ENCODE assay signal across 18 mouse cellular contexts in the genomic region with DNA sequence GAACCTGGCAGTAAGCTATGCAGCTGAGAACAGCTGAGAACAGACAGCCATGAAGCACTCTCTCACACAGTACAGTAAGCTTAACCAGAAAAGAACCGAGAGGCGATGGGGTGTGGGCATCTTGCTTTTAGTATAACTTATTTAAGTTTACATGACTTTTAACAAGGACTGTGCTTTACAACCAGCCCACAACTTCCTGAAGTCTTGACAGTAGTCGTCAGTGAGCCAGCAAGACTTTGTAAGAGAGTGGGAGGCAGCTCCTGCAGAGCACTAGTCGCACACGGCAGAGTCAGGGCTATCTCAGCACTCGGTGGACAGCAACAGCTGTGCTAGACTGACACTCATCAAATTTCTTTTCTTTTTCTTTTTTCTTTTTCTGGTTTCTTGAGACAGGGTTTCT.
"Had no signal": no experiment of that assay in that cellular context is flagged by ENCODE, and none has a peak within 500 bp of the region (broad histone marks: within the 10 kb centered on the region; RNA-seq: fewer than 3 reads in every experiment).

No protein-coding gene starts in this region.

- H3K4me2 ChIP-seq: liver, embryonic 11.5 days; liver, embryonic 15.5 days; midbrain, embryonic 11.5 days; midbrain, embryonic 15.5 days; neural tube, embryonic 13.5 days had no signal

- H3K4me1 ChIP-seq: liver, embryonic 15.5 days had no signal

- ATAC-seq: lung, postnatal 0 days; midbrain, embryonic 15.5 days had no signal

- H3K4me3 ChIP-seq: layer of hippocampus, adult 2 months; limb, embryonic 10.5 days; liver, embryonic 15.5 days; midbrain, embryonic 15.5 days; neural tube, embryonic 13.5 days had no signal

- H3K9me3 ChIP-seq: limb, embryonic 10.5 days; liver, embryonic 15.5 days; midbrain, embryonic 15.5 days; neural tube, embryonic 13.5 days had no signal

- H3K27ac ChIP-seq: kidney, postnatal 0 days; layer of hippocampus, adult 2 months; limb, embryonic 10.5 days; liver, embryonic 15.5 days; midbrain, embryonic 15.5 days; neural tube, embryonic 13.5 days had no signal

- H3K27me3 ChIP-seq: liver, embryonic 15.5 days; midbrain, embryonic 15.5 days; neural tube, embryonic 13.5 days had no signal

- H3K9ac ChIP-seq: liver, embryonic 15.5 days; midbrain, embryonic 15.5 days; neural tube, embryonic 13.5 days had no signal

- DNase-seq: kidney, adult 8-10 months; kidney, postnatal 36 days; lung, adult 2 months; lung, postnatal 4 days; retina, postnatal 1 day; right cerebral cortex, postnatal 4 days; spleen, adult 18-20 months; thymus, adult 2 months; thymus, postnatal 25 days had no signal

- H3K36me3 ChIP-seq: limb, embryonic 10.5 days; liver, embryonic 15.5 days; midbrain, embryonic 15.5 days; neural tube, embryonic 13.5 days had no signal
